Mouse (Mus musculus) lung, embryonic 14.5 days (tissue): ENCODE measurements around the gene Chrm1. TPM values are rescaled to one million over a fixed set of nuclear protein-coding genes. Genes with fewer than 3 reads are reported as not detected.
"Not testable (repeated sequence)": the region's sequence is repeated elsewhere in the genome, so short reads cannot be mapped to it uniquely, and the experiment has no call there.

Source experiments
- ATAC-seq: fragments of 200-750 bp; cut with Nextera tagmentation; 2 replicates; pipeline ENCODE4 v1.8.0; 2017; ENCODE audit warnings: mild to moderate bottlenecking, moderate TSS enrichment, moderate library complexity; ENCODE audit not compliant: insufficient read depth
- DNase-seq: peaks from one replicate; pipeline ENCODE4 v3.0.0-alpha.2; 2015
- H3K27ac ChIP-seq: fragments of 300-500 bp; sonication (generic); 2 replicates; pipeline ENCODE4 v1.5.1; 2014; ENCODE audit warnings: low read depth, mild to moderate bottlenecking, moderate library complexity
- H3K27me3 ChIP-seq: fragments of 300-500 bp; sonication (generic); 2 replicates; pipeline ENCODE4 v1.6.1; 2014; ENCODE audit warnings: low read length, control low read depth; ENCODE audit not compliant: insufficient read depth
- H3K36me3 ChIP-seq: fragments of 300-500 bp; sonication (generic); 2 replicates; pipeline ENCODE4 v1.6.1; 2014; ENCODE audit warnings: control low read depth; ENCODE audit not compliant: insufficient read depth
- H3K4me1 ChIP-seq: fragments of 300-500 bp; sonication (generic); 2 replicates; pipeline ENCODE4 v1.6.1; 2014; ENCODE audit warnings: antibody characterized with exemption, control low read depth; ENCODE audit not compliant: insufficient read depth
- H3K4me2 ChIP-seq: fragments of 300-500 bp; sonication (generic); 2 replicates; pipeline ENCODE4 v1.6.1; 2014; ENCODE audit warnings: mild to moderate bottlenecking
- H3K4me3 ChIP-seq: fragments of 300-500 bp; sonication (generic); 2 replicates; pipeline ENCODE4 v1.5.1; 2014; ENCODE audit warnings: low read depth, low read length
- H3K9ac ChIP-seq: fragments of 300-500 bp; sonication (generic); 2 replicates; pipeline ENCODE4 v1.6.1; 2014
- H3K9me3 ChIP-seq: fragments of 300-500 bp; sonication (generic); 2 replicates; pipeline ENCODE4 v1.6.1; 2016; ENCODE audit warnings: low read depth, low read length, control low read depth
- CTCF ChIP-seq: IDR thresholded peaks from 2 replicates; pipeline ENCODE4 v1.5.1; 2016; ENCODE audit warnings: antibody characterized with exemption, low read depth
- WGBS: fragments of 180-500 bp; shearing (Covaris S2); extraction: QIAGEN DNeasy Blood & Tissue Kit; methylation state at CpG from one replicate; pipeline ENCODE4 v1.1.7; 2014; 5-methylcytosine and 5-hydroxymethylcytosine counted together
- polyA plus RNA-seq: library from polyadenylated mRNA; unstranded; fragments of >200 nt; fragmentation: Nextera tagmentation; extraction: Ambion mirVana; gene quantifications from 2 replicates; pipeline ENCODE4 v1.2.1, GENCODE M21; 2014

Chrm1 gene
- polyA plus RNA-seq, 1 experiment from 2014 or later: 0.08 TPM

GRCm38 (mm10) chr19:8715868-8716766 is 52.5 kb downstream of the Chrm1 start:
- H3K27me3 ChIP-seq: no peaks in the 10 kb centered on the region
- H3K4me1 ChIP-seq: peaks cover 11% of the 10 kb centered on the region
- no peak for TF ChIP-seq CTCF
- no peak overlapping the region for H3K4me2 ChIP-seq
- WGBS: 68% methylated on average over 10 of the region's 10 CpGs
- H3K9ac ChIP-seq: no peak overlapping the region
- DNase-seq (no peak), ATAC-seq (no peak)
- no peaks in the 10 kb centered on the region for H3K9me3 ChIP-seq
- no peak overlapping the region for H3K4me3 ChIP-seq
- H3K27ac ChIP-seq: 0 out of 2 replicates have a peak overlapping the region, but pooled peaks have one; percentile 18
- H3K36me3 ChIP-seq: peaks cover 17% of the 10 kb centered on the region

- Histone ChIP-seq H3K27me3 (no peaks in the 10 kb centered on the region), H3K4me1 (peaks cover 6% of the 10 kb centered on the region), H3K9me3 (no peaks in the 10 kb centered on the region), H3K36me3 (0 out of 2 replicates have a peak, but pooled peaks cover 9% of the 10 kb centered on the region), H3K4me3 (no peak overlapping the region), H3K4me2 (no peak overlapping the region), H3K27ac (no peak overlapping the region), H3K9ac (no peak overlapping the region)
- no peak for DNase-seq
- no peak for ATAC-seq
- TF ChIP-seq CTCF: no peak
- WGBS: 77% methylated on average over 8 of the region's 10 CpGs
These were observed 53.3 kb downstream of the Chrm1 start for GRCm38 (mm10) chr19:8716767-8717475.

- Histone ChIP-seq H3K9me3 (no peaks in the 10 kb centered on the region), H3K9ac (no peak overlapping the region), H3K4me3 (no peak overlapping the region), H3K4me1 (peaks cover 5% of the 10 kb centered on the region; the same call in 1 of the 2 replicates), H3K27me3 (no peaks in the 10 kb centered on the region), H3K4me2 (no peak overlapping the region), H3K27ac (no peak overlapping the region), H3K36me3 (no peaks in the 10 kb centered on the region)
- peak; percentile 76 for TF ChIP-seq CTCF
- DNase-seq: peak; percentile 80
- WGBS: 61% methylated on average over 3 of the region's 3 CpGs
- ATAC-seq: no peak
These were observed 54.8 kb downstream of the Chrm1 start for GRCm38 (mm10) chr19:8718357-8718756.

GRCm38 (mm10) chr19:8719037-8719436 is 55.4 kb downstream of the Chrm1 start:
- not testable (repeated sequence) for ATAC-seq, H3K27ac ChIP-seq, H3K36me3 ChIP-seq, H3K4me1 ChIP-seq, H3K27me3 ChIP-seq, H3K4me2 ChIP-seq, H3K9ac ChIP-seq, H3K9me3 ChIP-seq, H3K4me3 ChIP-seq, DNase-seq
- TF ChIP-seq CTCF: peak; percentile 26; the same call in 1 of the 2 replicates

GRCm38 (mm10) chr19:8721378-8721777 is 57.8 kb downstream of the Chrm1 start:
- WGBS: 58% methylated on average over 1 of the region's 1 CpGs
- no peaks in the 10 kb centered on the region for H3K27me3 ChIP-seq

GRCm38 (mm10) chr19:8722021-8722420 is 58.4 kb downstream of the Chrm1 start:
- H3K27me3 ChIP-seq: no peaks in the 10 kb centered on the region
- ATAC-seq (no peak), DNase-seq (no peak)
- no peak for TF ChIP-seq CTCF
- H3K27ac ChIP-seq: peak overlapping the region; percentile 97
- H3K36me3 ChIP-seq: peaks cover 31% of the 10 kb centered on the region
- peak overlapping the region; percentile 74 for H3K4me3 ChIP-seq
- H3K4me2 ChIP-seq: peak overlapping the region; percentile 72
- no peaks in the 10 kb centered on the region for H3K9me3 ChIP-seq
- WGBS: 51% methylated on average over 4 of the region's 4 CpGs
- peak overlapping the region; percentile 98 for H3K9ac ChIP-seq
- H3K4me1 ChIP-seq: peaks cover 12% of the 10 kb centered on the region; the same call in 1 of the 2 replicates

More at GRCm38 (mm10) chr19:8721378-8721777, 57.8 kb downstream of the Chrm1 start:
- DNase-seq (no peak), ATAC-seq (no peak)
- Histone ChIP-seq H3K9ac (no peak overlapping the region; the same call in 1 of the 2 replicates), H3K36me3 (peaks cover 24% of the 10 kb centered on the region), H3K9me3 (no peaks in the 10 kb centered on the region), H3K4me2 (peak overlapping the region; percentile 72), H3K27ac (no peak overlapping the region), H3K4me1 (peaks cover 12% of the 10 kb centered on the region; the same call in 1 of the 2 replicates), H3K4me3 (no peak overlapping the region)
- TF ChIP-seq CTCF: no peak

GRCm38 (mm10) chr19:8722559-8722906 is 58.9 kb downstream of the Chrm1 start:
- ATAC-seq (peak; percentile 3; the same call in 1 of the 2 replicates), DNase-seq (no peak)
- peak overlapping the region; percentile 72 for H3K4me2 ChIP-seq
- H3K4me1 ChIP-seq: peaks cover 12% of the 10 kb centered on the region; the same call in 1 of the 2 replicates
- peak overlapping the region; percentile 97 for H3K27ac ChIP-seq
- H3K9ac ChIP-seq: peak overlapping the region; percentile 98
- no peaks in the 10 kb centered on the region for H3K27me3 ChIP-seq
- H3K4me3 ChIP-seq: peak overlapping the region; percentile 74
- no peaks in the 10 kb centered on the region for H3K9me3 ChIP-seq
- TF ChIP-seq CTCF: no peak
- H3K36me3 ChIP-seq: peaks cover 32% of the 10 kb centered on the region
- under 1% methylated on average over 5 of the region's 5 CpGs for WGBS
